Mouse (Mus musculus): Measurements from ENCODE around the gene Pdcd5. TPM values are rescaled to one million over a fixed set of nuclear protein-coding genes. Genes with fewer than 3 reads are reported as not detected.

Gene Pdcd5
- polyA plus RNA-seq, 1 experiment from 2014 or later, result 109 TPM

DNA sequence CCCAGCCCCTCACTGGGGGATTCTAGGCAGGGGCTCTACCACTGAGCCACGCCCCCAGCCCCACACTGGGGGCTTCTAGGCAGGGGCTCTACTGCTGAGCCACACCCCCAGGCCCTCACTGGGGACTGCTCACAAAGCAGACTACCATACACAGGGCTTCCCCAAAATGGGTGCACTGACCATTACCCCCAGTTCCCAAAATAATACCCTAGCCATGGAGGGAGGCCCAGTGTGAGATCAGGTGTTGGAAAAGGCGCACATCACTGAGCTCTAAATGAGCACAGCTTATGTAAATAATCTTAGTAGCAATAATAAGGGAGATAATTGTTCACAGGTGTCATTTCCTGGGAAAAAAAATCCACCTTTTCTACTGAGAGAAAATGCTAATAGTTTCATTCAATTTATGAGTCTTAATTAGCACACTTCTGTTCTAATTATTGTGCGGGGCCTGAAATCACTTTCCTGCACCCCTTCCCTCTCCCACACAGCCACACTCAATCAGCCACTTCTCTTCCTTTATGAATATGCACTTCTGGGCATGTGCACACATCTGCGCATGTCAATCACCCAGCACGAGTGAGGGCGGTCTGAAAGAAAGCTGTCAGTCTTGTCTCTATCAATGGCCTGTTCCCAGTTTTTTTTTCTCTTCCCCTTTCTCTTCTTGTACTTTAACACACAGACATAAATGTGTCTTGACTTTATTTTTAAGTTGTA, 36.2 kb upstream of the Pdcd5 start:
- H3K4me2 ChIP-seq (ENCODE audit: low read depth, low read length), result no peak overlapping the region
- no peak overlapping the region for H3K27ac ChIP-seq (ENCODE audit: low read length)
- no peaks in the 10 kb centered on the region for H3K36me3 ChIP-seq (ENCODE audit: control insufficient read depth, insufficient read depth)
- H3K4me3 ChIP-seq (ENCODE audit: low read depth, low read length), result no peak overlapping the region
- no peaks in the 10 kb centered on the region for H3K9me3 ChIP-seq (replicated peaks; ENCODE audit: control insufficient read depth, low read length)
- ATAC-seq (ENCODE audit: low read depth), result no peak
- no peaks in the 10 kb centered on the region; the same call in 1 of the 2 replicates for H3K4me1 ChIP-seq (ENCODE audit: control insufficient read depth, low read depth, low read length)
- H3K27me3 ChIP-seq (ENCODE audit: control insufficient read depth, insufficient read depth, low read depth, low read length), result no peaks in the 10 kb centered on the region
- WGBS (ENCODE audit: insufficient replicate concordance), result 58% methylated on average over 6 of the region's 6 CpGs
- H3K9ac ChIP-seq (ENCODE audit: low read depth, low read length), result no peak overlapping the region

DNA sequence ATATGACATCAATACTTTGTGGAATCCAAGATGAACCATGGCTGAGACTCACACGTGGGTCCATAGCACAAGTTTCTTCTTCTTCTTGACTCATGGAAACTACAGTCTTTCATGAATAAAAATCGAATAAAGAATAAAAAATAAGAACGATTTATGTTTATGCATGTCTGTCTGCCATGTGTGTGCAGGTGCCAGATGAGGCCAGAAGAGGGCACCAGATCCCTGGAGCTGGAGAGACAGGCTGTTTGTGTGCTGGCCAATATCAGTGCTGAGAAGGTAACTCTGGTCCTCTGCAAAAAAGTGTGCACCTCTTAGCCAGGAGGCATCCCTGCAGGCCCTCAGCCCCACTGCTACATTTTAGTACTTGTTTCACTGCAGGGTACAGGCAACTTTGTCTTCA, 34.2 kb upstream of the Pdcd5 start:
- Histone ChIP-seq H3K4me3 (ENCODE audit: low read depth, low read length) (no peak overlapping the region), H3K4me2 (ENCODE audit: low read depth, low read length) (no peak overlapping the region), H3K9ac (ENCODE audit: low read depth, low read length) (no peak overlapping the region), H3K27me3 (ENCODE audit: control insufficient read depth, insufficient read depth, low read depth, low read length) (no peaks in the 10 kb centered on the region), H3K27ac (ENCODE audit: low read length) (no peak overlapping the region), H3K9me3 (replicated peaks; ENCODE audit: control insufficient read depth, low read length) (no peaks in the 10 kb centered on the region), H3K36me3 (ENCODE audit: control insufficient read depth, insufficient read depth) (no peaks in the 10 kb centered on the region), H3K4me1 (ENCODE audit: control insufficient read depth, low read depth, low read length) (no peaks in the 10 kb centered on the region)
- no peak for ATAC-seq (ENCODE audit: low read depth)
- 55% methylated on average over 3 of the region's 3 CpGs for WGBS (ENCODE audit: insufficient replicate concordance)

DNA sequence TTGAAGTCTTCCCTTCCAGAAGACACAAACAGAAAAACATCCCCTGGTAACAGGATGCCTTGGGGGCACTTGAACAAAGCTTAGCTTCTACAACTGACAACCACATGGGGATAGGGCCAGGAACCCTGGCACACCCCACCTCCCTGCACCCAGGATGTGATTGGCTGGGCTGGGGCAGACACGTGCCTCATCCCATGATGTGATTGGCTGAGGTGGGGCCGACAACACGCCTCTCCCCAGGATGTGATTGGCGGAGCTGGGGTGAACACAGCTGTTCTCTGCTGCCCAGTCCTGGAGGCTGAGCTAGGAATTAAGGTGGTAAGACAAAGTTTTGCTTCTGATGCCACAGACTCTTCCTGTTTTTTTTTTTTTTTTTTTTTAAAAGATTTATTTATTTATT, 31.7 kb upstream of the Pdcd5 start:
- H3K4me3 ChIP-seq (ENCODE audit: low read depth, low read length), result no peak overlapping the region
- H3K9me3 ChIP-seq (replicated peaks; ENCODE audit: control insufficient read depth, low read length), result no peaks in the 10 kb centered on the region
- H3K4me1 ChIP-seq (ENCODE audit: control insufficient read depth, low read depth, low read length), result no peaks in the 10 kb centered on the region
- H3K36me3 ChIP-seq (ENCODE audit: control insufficient read depth, insufficient read depth), result no peaks in the 10 kb centered on the region
- no peaks in the 10 kb centered on the region for H3K27me3 ChIP-seq (ENCODE audit: control insufficient read depth, insufficient read depth, low read depth, low read length)
- H3K9ac ChIP-seq (ENCODE audit: low read depth, low read length), result no peak overlapping the region
- H3K27ac ChIP-seq (ENCODE audit: low read length), result no peak overlapping the region
- 62% methylated on average over 4 of the region's 4 CpGs for WGBS (ENCODE audit: insufficient replicate concordance)
- H3K4me2 ChIP-seq (ENCODE audit: low read depth, low read length), result no peak overlapping the region
- ATAC-seq (ENCODE audit: low read depth), result no peak

DNA sequence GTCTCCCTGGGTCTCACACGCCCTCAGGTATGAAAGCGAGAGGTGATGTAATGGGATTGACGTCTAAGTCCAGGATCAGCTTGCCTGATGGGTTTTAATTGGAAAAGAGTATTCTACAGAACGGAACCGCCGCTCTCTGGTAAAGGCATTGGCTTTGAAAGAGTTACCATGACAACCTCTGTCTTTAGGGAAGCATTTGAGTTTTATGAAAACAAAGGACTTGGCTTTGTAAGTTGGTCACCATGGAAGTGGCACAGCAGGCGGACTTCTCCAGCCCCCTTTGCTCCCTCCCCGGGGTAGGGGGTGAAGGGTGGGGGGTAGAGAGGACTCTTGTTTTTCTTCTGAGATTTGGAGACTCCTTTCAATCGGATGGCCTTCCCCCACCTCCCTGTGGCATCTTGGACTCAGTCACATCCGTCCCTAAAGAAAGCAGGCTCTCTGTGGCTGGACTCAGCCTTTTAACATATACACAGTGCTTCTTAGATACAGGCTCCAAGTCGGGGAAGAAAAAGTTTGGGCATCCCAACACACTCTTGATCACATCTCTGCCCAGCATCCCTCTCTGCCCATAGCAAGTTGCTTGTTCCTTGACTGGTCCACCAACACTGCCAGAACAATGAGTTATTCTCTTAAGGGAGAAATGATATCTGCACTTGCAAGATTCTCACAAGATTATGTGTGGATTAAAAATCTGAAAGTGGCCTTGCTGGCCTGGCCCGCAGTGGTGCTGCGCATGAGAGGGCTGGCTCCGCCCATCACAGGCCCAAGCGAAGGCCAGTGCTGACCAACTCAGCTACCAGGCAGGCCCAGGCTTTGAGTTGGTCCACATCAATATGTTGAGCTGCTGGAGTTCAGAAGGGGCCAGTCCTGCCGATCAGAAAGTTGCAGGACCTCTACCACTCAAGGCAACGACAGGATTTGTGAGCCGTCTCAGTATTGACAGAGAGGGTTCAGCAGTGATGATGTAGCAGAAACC, 21.0 kb upstream of the Pdcd5 start:
- Histone ChIP-seq H3K4me1 (ENCODE audit: control insufficient read depth, low read depth, low read length) (no peaks in the 10 kb centered on the region), H3K4me2 (ENCODE audit: low read depth, low read length) (no peak overlapping the region), H3K36me3 (ENCODE audit: control insufficient read depth, insufficient read depth) (no peaks in the 10 kb centered on the region), H3K4me3 (ENCODE audit: low read depth, low read length) (no peak overlapping the region), H3K9ac (ENCODE audit: low read depth, low read length) (no peak overlapping the region), H3K9me3 (replicated peaks; ENCODE audit: control insufficient read depth, low read length) (no peaks in the 10 kb centered on the region), H3K27ac (ENCODE audit: low read length) (no peak overlapping the region), H3K27me3 (ENCODE audit: control insufficient read depth, insufficient read depth, low read depth, low read length) (no peaks in the 10 kb centered on the region)
- no peak for ATAC-seq (ENCODE audit: low read depth)
- 60% methylated on average over 18 of the region's 18 CpGs for WGBS (ENCODE audit: insufficient replicate concordance)

DNA sequence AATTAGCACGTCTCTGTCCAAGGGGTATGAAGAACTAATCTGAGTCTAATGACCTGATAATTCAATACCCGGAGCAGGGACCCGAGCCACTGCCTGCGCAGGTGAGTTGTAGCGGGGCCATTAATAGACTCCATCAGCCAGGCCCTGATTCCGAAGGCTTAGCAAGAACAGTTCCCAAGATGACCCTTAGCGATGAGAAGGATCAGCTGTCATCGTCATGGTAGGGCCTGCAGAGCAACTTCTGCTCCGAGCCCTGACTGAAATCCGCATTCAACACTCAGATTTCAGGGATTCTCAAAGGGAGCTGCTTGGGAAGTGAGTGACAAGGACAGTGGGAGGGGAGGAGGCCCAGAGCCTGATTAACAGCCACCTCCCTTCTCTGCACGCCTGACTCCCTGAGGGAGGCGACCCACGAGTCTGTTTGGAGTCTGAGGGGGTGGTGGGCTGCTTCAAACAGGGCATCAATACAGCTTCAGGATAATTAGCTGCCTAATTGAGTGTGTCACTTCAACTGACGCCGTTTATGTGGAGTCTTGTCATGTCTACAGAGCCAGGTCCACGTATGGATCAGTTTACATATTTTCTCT, 16.6 kb upstream of the Pdcd5 start:
- Histone ChIP-seq H3K9ac (ENCODE audit: low read depth, low read length) (no peak overlapping the region), H3K27me3 (ENCODE audit: control insufficient read depth, insufficient read depth, low read depth, low read length) (no peaks in the 10 kb centered on the region), H3K36me3 (ENCODE audit: control insufficient read depth, insufficient read depth) (no peaks in the 10 kb centered on the region), H3K27ac (ENCODE audit: low read length) (no peak overlapping the region), H3K4me1 (ENCODE audit: control insufficient read depth, low read depth, low read length) (no peaks in the 10 kb centered on the region), H3K4me2 (ENCODE audit: low read depth, low read length) (no peak overlapping the region), H3K4me3 (ENCODE audit: low read depth, low read length) (no peak overlapping the region), H3K9me3 (replicated peaks; ENCODE audit: control insufficient read depth, low read length) (no peaks in the 10 kb centered on the region)
- no peak for ATAC-seq (ENCODE audit: low read depth)
- WGBS (ENCODE audit: insufficient replicate concordance), result 67% methylated on average over 16 of the region's 16 CpGs

DNA sequence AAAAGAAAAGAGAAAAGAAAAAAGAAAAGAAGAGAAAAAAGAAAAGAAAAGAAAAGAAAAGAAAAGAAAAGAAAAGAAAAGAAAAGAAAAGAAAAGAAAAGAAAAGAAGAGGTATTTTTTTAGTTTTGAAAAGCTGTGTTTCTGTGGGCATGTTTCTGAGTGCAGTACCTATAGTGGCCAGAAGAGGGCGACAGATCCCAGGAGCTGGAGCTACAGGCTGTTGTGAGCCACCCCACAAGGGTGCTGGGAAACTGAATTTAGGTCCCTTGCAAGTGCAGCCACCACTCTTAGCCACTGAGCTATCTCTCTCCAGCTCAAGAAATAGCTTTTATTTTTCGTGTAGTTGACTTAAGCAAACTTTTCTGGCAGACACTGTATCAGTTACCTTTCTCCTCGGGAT, 11.9 kb upstream of the Pdcd5 start:
- no peak overlapping the region for H3K4me2 ChIP-seq (ENCODE audit: low read depth, low read length)
- no peaks in the 10 kb centered on the region for H3K4me1 ChIP-seq (ENCODE audit: control insufficient read depth, low read depth, low read length)
- ATAC-seq (ENCODE audit: low read depth), result no peak
- no peaks in the 10 kb centered on the region for H3K27me3 ChIP-seq (ENCODE audit: control insufficient read depth, insufficient read depth, low read depth, low read length)
- 48% methylated on average over 3 of the region's 3 CpGs for WGBS (ENCODE audit: insufficient replicate concordance)
- H3K36me3 ChIP-seq (ENCODE audit: control insufficient read depth, insufficient read depth), result no peaks in the 10 kb centered on the region
- H3K27ac ChIP-seq (ENCODE audit: low read length), result no peak overlapping the region
- no peak overlapping the region for H3K9ac ChIP-seq (ENCODE audit: low read depth, low read length)
- no peaks in the 10 kb centered on the region for H3K9me3 ChIP-seq (replicated peaks; ENCODE audit: control insufficient read depth, low read length)
- H3K4me3 ChIP-seq (ENCODE audit: low read depth, low read length), result no peak overlapping the region

DNA sequence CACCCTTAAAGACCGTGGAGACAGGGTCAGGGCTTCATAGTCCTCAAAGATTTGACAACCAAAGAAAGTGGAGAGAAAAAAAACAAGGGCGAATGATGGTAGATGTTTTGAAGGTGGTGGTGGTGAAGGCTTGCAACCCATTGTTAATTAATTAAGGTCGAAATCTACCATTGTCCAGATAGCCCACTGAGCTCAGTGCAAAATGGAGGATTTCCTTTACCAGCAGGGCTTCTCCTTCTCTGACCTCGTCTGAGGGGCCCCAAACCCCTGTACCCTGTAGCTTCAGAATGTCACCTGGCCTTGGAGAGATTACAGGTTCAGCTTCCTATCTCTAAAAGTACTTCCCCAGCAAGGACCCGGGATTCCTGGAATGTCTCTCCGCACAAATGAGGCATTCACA, 10.5 kb upstream of the Pdcd5 start:
- H3K27me3 ChIP-seq (ENCODE audit: control insufficient read depth, insufficient read depth, low read depth, low read length), result no peaks in the 10 kb centered on the region
- no peak for ATAC-seq (ENCODE audit: low read depth)
- 36% methylated on average over 6 of the region's 6 CpGs for WGBS (ENCODE audit: insufficient replicate concordance)

DNA sequence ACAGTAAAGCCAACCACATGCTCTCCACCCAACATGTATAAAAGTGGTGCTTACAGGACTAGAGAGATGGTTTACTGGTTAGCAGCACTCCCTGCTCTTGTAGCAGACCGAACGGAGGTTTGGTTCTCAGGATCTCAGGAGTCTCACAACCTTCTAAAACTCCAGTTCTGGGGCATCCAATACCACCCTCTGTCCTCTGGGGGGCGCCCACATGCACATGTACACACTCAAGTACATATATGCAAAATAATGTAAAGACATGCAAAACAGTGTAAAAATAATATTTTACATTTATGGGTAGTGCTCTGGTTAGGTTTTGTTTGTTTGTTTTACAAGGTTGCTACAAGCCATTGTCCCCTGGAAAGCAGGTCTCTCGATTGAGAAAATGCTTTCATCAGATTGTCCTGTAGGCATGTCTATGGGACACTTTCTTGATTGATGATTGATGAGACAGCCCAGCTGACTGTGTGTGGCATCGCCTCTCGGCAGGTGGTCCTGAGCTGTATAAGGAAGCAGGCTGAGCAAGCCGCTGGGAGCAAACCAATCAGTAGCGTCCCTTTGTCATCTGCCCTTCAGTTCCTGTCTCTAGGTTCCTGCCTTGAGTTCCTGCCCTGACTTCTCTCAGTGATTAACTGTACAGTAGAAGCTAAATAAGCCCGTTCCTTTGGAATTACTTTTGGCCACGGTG, 4.4 kb upstream of the Pdcd5 start:
- Histone ChIP-seq H3K9ac (ENCODE audit: low read depth, low read length) (no peak overlapping the region), H3K27ac (ENCODE audit: low read length) (no peak overlapping the region), H3K4me3 (ENCODE audit: low read depth, low read length) (no peak overlapping the region), H3K36me3 (ENCODE audit: control insufficient read depth, insufficient read depth) (no peaks in the 10 kb centered on the region), H3K4me1 (ENCODE audit: control insufficient read depth, low read depth, low read length) (peaks cover 15% of the 10 kb centered on the region), H3K4me2 (ENCODE audit: low read depth, low read length) (no peak overlapping the region), H3K9me3 (replicated peaks; ENCODE audit: control insufficient read depth, low read length) (no peaks in the 10 kb centered on the region), H3K27me3 (ENCODE audit: control insufficient read depth, insufficient read depth, low read depth, low read length) (no peaks in the 10 kb centered on the region)
- no peak for ATAC-seq (ENCODE audit: low read depth)
- WGBS (ENCODE audit: insufficient replicate concordance), result 62% methylated on average over 10 of the region's 10 CpGs

More for the DNA sequence above, 10.5 kb upstream of the Pdcd5 start:
- Histone ChIP-seq H3K4me3 (ENCODE audit: low read depth, low read length) (no peak overlapping the region), H3K9me3 (replicated peaks; ENCODE audit: control insufficient read depth, low read length) (no peaks in the 10 kb centered on the region), H3K4me2 (ENCODE audit: low read depth, low read length) (no peak overlapping the region), H3K27ac (ENCODE audit: low read length) (no peak overlapping the region), H3K9ac (ENCODE audit: low read depth, low read length) (no peak overlapping the region), H3K36me3 (ENCODE audit: control insufficient read depth, insufficient read depth) (no peaks in the 10 kb centered on the region), H3K4me1 (ENCODE audit: control insufficient read depth, low read depth, low read length) (no peaks in the 10 kb centered on the region)
